Mouse (Mus musculus) kidney, adult 18-20 months (tissue): ENCODE measurements at regions not wholly inside any gene's neighbourhood (a gene's known extent, or its start where the extent isn't known, plus 50 kb on each side); places are given as distances from the start of the nearest gene placed in this dataset.

Source experiments
- DNase-seq: peaks from one replicate; pipeline ENCODE4 v3.0.0; 2021

- DNase-seq: no peak
Observed at GRCm38 (mm10) chr4:33599966-33600365, 289.9 kb downstream of the Rngtt start.

- DNase-seq: no peak
Observed at GRCm38 (mm10) chr4:33600805-33601204, 290.7 kb downstream of the Rngtt start.

GRCm38 (mm10) chr4:33604636-33605035 is 294.5 kb downstream of the Rngtt start:
- no peak for DNase-seq

GRCm38 (mm10) chr4:33639821-33640575 is 284.4 kb upstream of the Cnr1 start:
- no peak for DNase-seq

- peak; percentile 9 for DNase-seq
Observed at GRCm38 (mm10) chr4:33640576-33641255, 283.7 kb upstream of the Cnr1 start.

- no peak for DNase-seq
Observed at GRCm38 (mm10) chr4:33641883-33642282, 282.5 kb upstream of the Cnr1 start.

- DNase-seq: no peak
Observed at GRCm38 (mm10) chr4:33642526-33642925, 281.9 kb upstream of the Cnr1 start.

GRCm38 (mm10) chr4:33645217-33645616 is 279.2 kb upstream of the Cnr1 start:
- DNase-seq: no peak

GRCm38 (mm10) chr4:33651292-33651691 is 273.1 kb upstream of the Cnr1 start:
- DNase-seq: peak; percentile 18

- no peak for DNase-seq
Observed at GRCm38 (mm10) chr4:33659766-33660165, 264.6 kb upstream of the Cnr1 start.

- DNase-seq: no peak
Observed at GRCm38 (mm10) chr4:33660553-33660952, 263.8 kb upstream of the Cnr1 start.

GRCm38 (mm10) chr4:33661862-33662261 is 262.5 kb upstream of the Cnr1 start:
- no peak for DNase-seq

GRCm38 (mm10) chr4:33662965-33663364 is 261.4 kb upstream of the Cnr1 start:
- DNase-seq: no peak

GRCm38 (mm10) chr4:33663616-33664473 is 260.5 kb upstream of the Cnr1 start:
- no peak for DNase-seq

- DNase-seq: no peak
Observed at GRCm38 (mm10) chr4:33664474-33664822, 259.9 kb upstream of the Cnr1 start.

- DNase-seq: no peak
Observed at GRCm38 (mm10) chr4:33665250-33665873, 259.0 kb upstream of the Cnr1 start.

- no peak for DNase-seq
Observed at GRCm38 (mm10) chr4:33668431-33668830, 256.0 kb upstream of the Cnr1 start.

- no peak for DNase-seq
Observed at GRCm38 (mm10) chr4:33675044-33675443, 249.3 kb upstream of the Cnr1 start.

GRCm38 (mm10) chr4:33679351-33679750 is 245.0 kb upstream of the Cnr1 start:
- no peak for DNase-seq

GRCm38 (mm10) chr4:33686135-33686534 is 238.3 kb upstream of the Cnr1 start:
- DNase-seq: no peak

GRCm38 (mm10) chr4:33687434-33687833 is 237.0 kb upstream of the Cnr1 start:
- DNase-seq: no peak

- no peak for DNase-seq
Observed at GRCm38 (mm10) chr4:33693441-33693840, 231.0 kb upstream of the Cnr1 start.

GRCm38 (mm10) chr4:33696969-33697368 is 227.4 kb upstream of the Cnr1 start:
- DNase-seq: no peak
